Mouse (Mus musculus) gastrocnemius, adult 18-20 months (tissue): ENCODE data around the gene Dstn. TPM values are rescaled to one million over a fixed set of nuclear protein-coding genes. Genes with fewer than 3 reads are reported as not detected.

Experiments
- DNase-seq: peaks from one replicate; pipeline ENCODE4 v3.0.0; 2021; ENCODE audit warnings: low spot score
- total RNA-seq, 2 experiments: library from RNA; stranded (reverse); gene quantifications; 2 replicates each; pipeline ENCODE4 v1.2.3; 2021

Gene Dstn
- total RNA-seq, 2 experiments from 2014 or later, result 22.0 to 27.3 TPM

- no peak for DNase-seq
These were observed 36.6 kb downstream of the Dstn start for GRCm38 (mm10) chr2:143951546-143952315.

GRCm38 (mm10) chr2:143953944-143954343 is 38.8 kb downstream of the Dstn start:
- no peak for DNase-seq

- no peak for DNase-seq
These were observed 39.9 kb downstream of the Dstn start for GRCm38 (mm10) chr2:143955004-143955403.

- no peak for DNase-seq
These were observed 40.6 kb downstream of the Dstn start for GRCm38 (mm10) chr2:143955746-143956145.

- DNase-seq, result no peak
These were observed 47.1 kb downstream of the Dstn start for GRCm38 (mm10) chr2:143962192-143962591.

- no peak for DNase-seq
These were observed 48.2 kb downstream of the Dstn start for GRCm38 (mm10) chr2:143963318-143963717.

GRCm38 (mm10) chr2:143969260-143969659 is 54.1 kb downstream of the Dstn start:
- no peak for DNase-seq

GRCm38 (mm10) chr2:143970841-143971240 is 55.7 kb downstream of the Dstn start:
- DNase-seq, result no peak

GRCm38 (mm10) chr2:143971887-143972286 is 56.8 kb downstream of the Dstn start:
- no peak for DNase-seq

- no peak for DNase-seq
These were observed 58.0 kb downstream of the Dstn start for GRCm38 (mm10) chr2:143973161-143973560.

- DNase-seq, result no peak
These were observed 60.1 kb downstream of the Dstn start for GRCm38 (mm10) chr2:143975146-143975649.

GRCm38 (mm10) chr2:143978444-143979147 is 63.5 kb downstream of the Dstn start:
- DNase-seq, result no peak

- DNase-seq, result peak; percentile 46
These were observed 65.8 kb downstream of the Dstn start for GRCm38 (mm10) chr2:143980781-143981398.

GRCm38 (mm10) chr2:143982152-143982551 is 67.0 kb downstream of the Dstn start:
- DNase-seq, result no peak

- no peak for DNase-seq
These were observed 67.8 kb downstream of the Dstn start for GRCm38 (mm10) chr2:143982901-143983300.

GRCm38 (mm10) chr2:143983482-143983881 is 68.4 kb downstream of the Dstn start:
- DNase-seq, result no peak

- DNase-seq, result no peak
These were observed 72.4 kb downstream of the Dstn start for GRCm38 (mm10) chr2:143987485-143987884.

GRCm38 (mm10) chr2:143988016-143988415 is 72.9 kb downstream of the Dstn start:
- DNase-seq, result no peak

GRCm38 (mm10) chr2:143990997-143991396 is 75.9 kb downstream of the Dstn start:
- DNase-seq, result no peak

GRCm38 (mm10) chr2:143991964-143992672 is 77.0 kb downstream of the Dstn start:
- no peak for DNase-seq
